Mouse (Mus musculus): Measurements from ENCODE around the gene Tulp4. TPM values are rescaled to one million over a fixed set of nuclear protein-coding genes. Genes with fewer than 3 reads are reported as not detected.

The Tulp4 gene
- 78.9 TPM for polyA plus RNA-seq (2017; shearing (Covaris generic))

GRCm38 (mm10) chr17:6106361-6107014, at the start of gene Tulp4:
Tulp4 (plus strand) TSS chr17:6106437.

GRCm38 (mm10) chr17:6079287-6080122, 26.7 kb upstream of the Tulp4 start, which contains the start of the genes Serac1 and Gtf2h5:
Serac1 (minus strand) TSS chr17:6079741.
Gtf2h5 (plus strand) TSS chr17:6079786.

GRCm38 (mm10) chr17:6256400-6257069, 150.3 kb downstream of the Tulp4 start, which contains the start of gene Tmem181a:
Tmem181a (plus strand) TSS chr17:6256860.

Other genes starting within 250 kb of the Tulp4 start
- gene Synj2, start 165.2 kb upstream of the Tulp4 start, polyA plus RNA-seq (2017; shearing (Covaris generic)) = 29.4 TPM
- gene Serac1, start 26.7 kb upstream of the Tulp4 start, polyA plus RNA-seq (2017; shearing (Covaris generic)) = 2.7 TPM
- 91.5 TPM for gene Gtf2h5, start 26.7 kb upstream of the Tulp4 start, polyA plus RNA-seq (2017; shearing (Covaris generic))
- 19.0 TPM for gene Tmem181a, start 150.4 kb downstream of the Tulp4 start, polyA plus RNA-seq (2017; shearing (Covaris generic))
- 11.3 TPM for gene Dynlt1a, start 211.1 kb downstream of the Tulp4 start, polyA plus RNA-seq (2017; shearing (Covaris generic))